Mouse (Mus musculus): ENCODE results near the gene Tkt.

Gene Tkt

GRCm38 (mm10) chr14:30622556-30622955, 74.4 kb downstream of the Tkt start:
- no peak for DNase-seq

All from kidney, postnatal 10 days (tissue).